Mouse (Mus musculus) adrenal gland, adult 18-20 months (tissue): ENCODE measurements around the gene Krtdap. TPM values are rescaled to one million over a fixed set of nuclear protein-coding genes. Genes with fewer than 3 reads are reported as not detected.
"Not testable (repeated sequence)": the region's sequence is repeated elsewhere in the genome, so short reads cannot be mapped to it uniquely, and the experiment has no call there.

Experiments
- DNase-seq, 2 experiments: peaks; one replicate each; pipeline ENCODE4 v3.0.0; 2021 to 2022; ENCODE audit warnings: low spot score in 2 of 2
- total RNA-seq, 2 experiments: library from RNA; stranded (reverse); gene quantifications; 1 replicate in 1 of 2; 2 replicates in 1 of 2; pipeline ENCODE4 v1.2.3; 2021

The Krtdap gene
- total RNA-seq, 2 experiments from 2014 or later, result 2.5 TPM; not detected in 1

GRCm38 (mm10) chr7:30785721-30786546 lies 1.8 kb upstream of the Krtdap start:
- DNase-seq, result no peak

- DNase-seq, result no peak
These were observed 2.4 kb downstream of the Krtdap start for GRCm38 (mm10) chr7:30790141-30790540.

GRCm38 (mm10) chr7:30791921-30792320 lies 4.2 kb downstream of the Krtdap start:
- DNase-seq, result no peak

GRCm38 (mm10) chr7:30794921-30795320 lies 7.2 kb downstream of the Krtdap start:
- DNase-seq, result no peak

GRCm38 (mm10) chr7:30796790-30797189 lies 9.1 kb downstream of the Krtdap start:
- no peak for DNase-seq

- no peak for DNase-seq
These were observed 13.0 kb downstream of the Krtdap start for GRCm38 (mm10) chr7:30800653-30801052.

- DNase-seq, result no peak
These were observed 15.6 kb downstream of the Krtdap start for GRCm38 (mm10) chr7:30803256-30803655.

GRCm38 (mm10) chr7:30804026-30804715 lies 16.5 kb downstream of the Krtdap start:
- DNase-seq, result no peak

GRCm38 (mm10) chr7:30805924-30806323 lies 18.2 kb downstream of the Krtdap start:
- peak; percentile 50 to 69 for DNase-seq

- DNase-seq, result no peak
These were observed 22.6 kb downstream of the Krtdap start for GRCm38 (mm10) chr7:30810319-30810718.

- DNase-seq, result no peak
These were observed 24.1 kb downstream of the Krtdap start for GRCm38 (mm10) chr7:30811757-30812290.

GRCm38 (mm10) chr7:30812291-30812807 lies 24.7 kb downstream of the Krtdap start:
- DNase-seq, result no peak

GRCm38 (mm10) chr7:30820131-30820530 lies 32.4 kb downstream of the Krtdap start:
- no peak for DNase-seq

- no peak for DNase-seq
These were observed 33.3 kb downstream of the Krtdap start for GRCm38 (mm10) chr7:30820854-30821445.

- no peak for DNase-seq
These were observed 33.8 kb downstream of the Krtdap start for GRCm38 (mm10) chr7:30821532-30821931.

GRCm38 (mm10) chr7:30823675-30824074 lies 36.0 kb downstream of the Krtdap start, which contains the start of gene Ffar2:
TSS of gene Ffar2 (minus strand) at chr7:30823775.
- DNase-seq, result no peak

- DNase-seq, result no peak
These were observed 36.6 kb downstream of the Krtdap start for GRCm38 (mm10) chr7:30824306-30824705.

- no peak for DNase-seq
These were observed 39.0 kb downstream of the Krtdap start for GRCm38 (mm10) chr7:30826660-30827059.

GRCm38 (mm10) chr7:30828871-30829270 lies 41.2 kb downstream of the Krtdap start:
- not testable (repeated sequence) for DNase-seq

GRCm38 (mm10) chr7:30829428-30829827 lies 41.7 kb downstream of the Krtdap start:
- DNase-seq, result no peak

GRCm38 (mm10) chr7:30832261-30832660 lies 44.6 kb downstream of the Krtdap start:
- no peak for DNase-seq
